Mouse (Mus musculus): ENCODE measurements around the gene Elk4.

Elk4 gene

GRCm38 (mm10) chr1:131987432-131987831 lies 20.0 kb upstream of the Elk4 start:
- DNase-seq = no peak

GRCm38 (mm10) chr1:131989476-131989875 lies 17.9 kb upstream of the Elk4 start:
- DNase-seq = no peak

GRCm38 (mm10) chr1:131990083-131990760 lies 17.2 kb upstream of the Elk4 start:
- no peak for DNase-seq

- peak; percentile 53 for DNase-seq
Observed at GRCm38 (mm10) chr1:131992561-131993001, 14.8 kb upstream of the Elk4 start.

GRCm38 (mm10) chr1:131993169-131994040 lies 14.0 kb upstream of the Elk4 start:
- DNase-seq = peak; percentile 87

GRCm38 (mm10) chr1:131995062-131995461 lies 12.3 kb upstream of the Elk4 start:
- peak; percentile 78 for DNase-seq

GRCm38 (mm10) chr1:132000506-132000905 lies 6.9 kb upstream of the Elk4 start:
- DNase-seq = no peak

- DNase-seq = no peak
Observed at GRCm38 (mm10) chr1:132001880-132002330, 5.5 kb upstream of the Elk4 start.

GRCm38 (mm10) chr1:132003111-132003510 lies 4.3 kb upstream of the Elk4 start:
- no peak for DNase-seq

- peak; percentile 31 for DNase-seq
Observed at GRCm38 (mm10) chr1:132003817-132004216, 3.6 kb upstream of the Elk4 start.

- DNase-seq = no peak
Observed at GRCm38 (mm10) chr1:132004574-132005180, 2.7 kb upstream of the Elk4 start.

- DNase-seq = no peak
Observed at GRCm38 (mm10) chr1:132005466-132005865, 1.9 kb upstream of the Elk4 start.

GRCm38 (mm10) chr1:132006046-132006445 lies 1.4 kb upstream of the Elk4 start:
- DNase-seq = no peak

GRCm38 (mm10) chr1:132006721-132007120 lies 686 bp upstream of the Elk4 start:
- DNase-seq = peak; percentile 27

- peak; percentile 89 for DNase-seq
Observed at GRCm38 (mm10) chr1:132007828-132008827, 721 bp downstream of the Elk4 start.

- DNase-seq = no peak
Observed at GRCm38 (mm10) chr1:132008881-132009644, 1.7 kb downstream of the Elk4 start.

- DNase-seq = no peak
Observed at GRCm38 (mm10) chr1:132010632-132011501, 3.5 kb downstream of the Elk4 start.

- DNase-seq = no peak
Observed at GRCm38 (mm10) chr1:132011785-132012184, 4.4 kb downstream of the Elk4 start.

GRCm38 (mm10) chr1:132012861-132013260 lies 5.5 kb downstream of the Elk4 start:
- no peak for DNase-seq

- no peak for DNase-seq
Observed at GRCm38 (mm10) chr1:132014800-132015199, 7.4 kb downstream of the Elk4 start.
